Mouse (Mus musculus) layer of hippocampus, adult 11-12 months (tissue): ENCODE data around the gene Cyb5rl.
"Not testable (repeated sequence)": the region's sequence is repeated elsewhere in the genome, so short reads cannot be mapped to it uniquely, and the experiment has no call there.

Experiments used
- DNase-seq: peaks from one replicate; pipeline ENCODE4 v3.0.0; 2022; ENCODE audit warnings: low spot score

Cyb5rl gene

DNA sequence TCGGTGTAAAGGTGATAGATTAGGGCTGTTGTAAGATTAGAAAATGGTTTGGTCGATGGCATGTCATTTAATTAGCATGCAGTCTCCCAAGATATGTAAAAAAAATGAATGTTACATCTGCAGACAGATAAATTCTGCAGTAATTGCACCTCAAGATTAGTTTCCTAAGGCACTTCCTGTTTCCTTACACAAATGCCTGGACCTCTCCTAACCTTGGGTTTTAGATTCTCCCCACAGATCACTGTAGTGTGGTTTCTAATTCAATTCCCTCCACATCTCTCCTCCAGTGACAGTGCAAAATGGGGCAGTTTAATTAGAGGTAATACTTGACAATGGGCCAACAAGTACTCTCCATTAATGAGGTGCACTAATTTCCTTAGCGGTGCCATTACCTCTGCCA lies 3.6 kb upstream of the Cyb5rl start:
- no peak for DNase-seq

DNA sequence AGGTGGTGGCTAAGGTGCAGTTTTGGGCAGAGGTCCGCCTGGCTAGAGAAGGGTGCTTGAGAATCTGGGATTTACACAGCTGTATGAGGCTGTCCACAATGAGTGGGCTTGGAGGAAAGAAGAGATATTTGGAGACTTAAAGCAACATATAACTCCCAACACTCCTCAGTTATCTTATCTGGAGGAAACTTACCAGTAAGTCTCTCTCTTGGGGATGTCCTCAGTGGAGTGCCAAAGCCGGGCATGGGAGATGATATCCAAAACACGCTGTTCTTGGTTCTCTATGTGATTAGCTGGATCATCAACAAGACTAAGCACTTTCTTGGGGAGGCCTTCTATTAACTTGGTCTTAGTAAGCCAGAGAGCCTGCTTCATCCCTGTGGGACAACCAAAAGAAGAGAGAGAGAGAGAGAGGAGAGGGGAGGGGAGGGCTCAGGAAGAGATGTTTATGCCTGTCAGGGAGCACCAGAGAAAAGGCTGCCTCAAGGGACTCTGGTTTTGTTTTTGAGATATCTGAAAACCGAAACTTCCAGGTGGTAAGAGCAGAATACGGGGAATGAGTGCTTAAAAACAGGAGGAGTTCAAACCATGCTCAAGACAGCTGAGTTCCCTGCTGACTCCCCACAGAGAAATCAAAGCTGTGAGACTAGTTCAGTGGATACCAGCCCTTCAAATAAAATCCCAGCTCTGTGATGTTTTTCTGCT lies 2.2 kb upstream of the Cyb5rl start:
- DNase-seq, result no peak

DNA sequence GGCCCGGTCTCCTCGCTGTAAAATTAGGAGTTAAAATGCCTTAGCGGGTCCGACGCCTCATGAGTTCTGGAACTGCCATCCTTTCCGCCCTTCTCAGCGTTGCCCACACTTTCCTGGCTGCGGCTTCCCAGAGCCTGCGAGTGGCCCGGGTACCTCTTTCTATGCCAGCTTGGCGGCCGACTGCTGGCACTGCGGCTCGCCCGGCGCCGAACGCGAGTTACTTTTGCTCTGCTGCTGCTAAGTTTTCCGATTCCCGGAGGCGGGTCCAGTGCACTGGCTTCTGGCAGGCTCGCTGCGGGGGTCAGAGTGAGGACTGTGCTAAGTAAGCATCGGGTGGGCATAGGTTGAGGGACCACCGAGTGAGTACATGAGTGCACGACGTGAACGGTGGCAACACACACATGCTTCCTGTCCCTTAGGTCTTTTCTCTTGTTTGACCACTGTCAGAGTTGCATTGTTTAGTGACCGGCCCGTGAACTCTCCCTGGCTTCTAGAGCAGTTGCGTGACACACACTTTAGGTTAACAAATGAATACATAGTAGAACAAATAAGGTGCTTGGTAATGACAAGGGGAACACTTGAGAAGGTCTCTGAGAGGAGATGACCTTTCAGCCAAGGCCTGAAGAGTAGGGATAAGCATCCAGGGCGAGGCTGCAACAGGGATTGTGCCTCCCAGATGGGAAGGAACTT lies 508 bp downstream of the Cyb5rl start:
- no peak for DNase-seq

DNA sequence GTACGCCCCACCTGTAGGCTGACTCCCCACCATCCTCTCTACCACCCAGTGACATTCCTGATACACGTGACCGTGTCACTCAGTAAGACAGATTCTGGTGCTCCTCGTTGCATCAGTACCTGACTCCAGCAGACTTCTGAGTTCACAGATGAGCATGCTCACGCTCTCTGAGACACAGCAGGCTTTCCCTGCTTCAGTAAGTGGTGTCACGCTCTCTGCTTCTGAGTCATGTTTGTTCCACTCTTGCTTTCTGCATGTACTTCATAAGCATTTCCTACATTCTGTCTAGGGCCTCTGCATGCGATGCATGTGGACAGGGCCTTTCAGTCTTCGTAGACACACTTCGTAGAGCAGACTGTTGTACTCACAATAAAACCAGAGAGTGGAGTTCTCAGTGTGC lies 5.6 kb downstream of the Cyb5rl start:
- no peak for DNase-seq

DNA sequence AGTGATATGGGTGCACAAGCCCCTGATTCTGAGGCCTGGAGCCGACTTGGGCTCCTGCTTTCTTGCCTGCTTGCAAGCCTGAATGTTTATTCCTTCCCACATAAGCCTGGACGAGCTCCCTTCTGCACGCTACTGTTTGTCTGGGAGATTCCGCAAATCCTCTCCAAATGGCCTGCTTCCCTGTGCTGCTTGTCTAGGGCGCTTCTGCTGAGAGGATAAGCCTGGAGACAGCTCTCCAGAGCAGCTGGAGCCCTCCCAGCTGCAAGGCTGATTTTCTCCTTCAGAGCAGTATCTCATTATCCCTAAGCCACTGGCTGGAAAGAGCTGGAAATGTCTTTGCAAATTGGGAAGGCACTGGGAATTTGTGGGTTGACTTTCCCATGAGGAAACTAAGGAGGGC lies 8.7 kb downstream of the Cyb5rl start:
- no peak for DNase-seq

DNA sequence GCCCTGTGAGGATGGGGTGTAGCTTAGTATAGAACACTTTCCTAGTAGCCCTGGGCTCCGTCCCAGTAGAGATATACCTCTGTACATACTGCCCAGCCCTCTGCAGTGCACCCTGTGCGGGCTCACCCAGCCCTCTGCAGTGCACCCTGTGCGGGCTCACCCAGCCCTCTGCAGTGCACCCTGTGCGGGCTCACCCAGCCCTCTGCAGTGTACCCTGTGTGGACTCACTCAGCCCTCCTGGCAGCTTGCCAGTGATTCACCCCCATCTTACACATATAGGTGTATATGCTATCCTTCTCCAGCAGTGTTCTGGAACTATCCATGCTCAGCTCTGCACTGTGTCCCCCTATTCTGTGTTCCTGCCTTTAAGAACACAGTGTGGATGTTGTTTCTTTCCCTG lies 12.1 kb downstream of the Cyb5rl start:
- DNase-seq, result no peak

DNA sequence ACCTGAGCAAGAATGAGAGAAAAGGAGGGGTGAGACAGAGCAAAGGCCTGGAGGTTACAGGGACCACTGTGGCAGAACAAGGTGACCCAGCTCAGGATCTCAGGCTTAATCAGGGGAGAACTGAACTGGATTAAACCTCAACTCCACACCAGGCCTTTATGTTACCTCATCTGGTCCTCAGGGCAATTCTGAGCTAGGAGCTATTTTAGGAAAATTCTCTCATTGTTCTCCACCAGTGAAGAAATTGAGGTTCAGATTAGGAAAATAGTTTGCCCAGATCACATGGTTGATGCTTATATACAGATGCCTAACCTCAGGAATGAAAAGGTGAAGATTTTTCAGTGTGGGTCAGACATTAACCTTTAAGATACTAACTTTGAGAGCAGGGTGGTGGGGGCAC lies 12.9 kb downstream of the Cyb5rl start:
- no peak for DNase-seq

DNA sequence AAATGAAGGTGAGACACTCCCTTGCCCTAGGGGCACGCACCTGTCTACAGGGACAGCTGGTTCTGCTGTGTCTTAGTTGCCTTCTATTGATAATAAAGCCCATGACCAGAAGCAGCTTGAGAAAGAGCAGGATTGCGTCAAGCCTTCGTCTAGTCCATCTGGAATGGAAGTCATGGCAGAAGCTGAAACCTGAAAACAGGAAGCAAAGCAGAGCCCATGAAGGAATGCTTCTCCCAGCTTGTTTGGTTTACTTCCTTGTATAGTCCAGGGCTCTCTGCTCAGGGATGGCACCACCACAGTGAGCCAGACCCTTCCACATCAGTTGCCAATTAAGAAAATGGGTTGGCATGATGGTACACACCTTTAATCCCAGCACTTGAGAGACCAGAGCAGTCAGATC lies 15.4 kb downstream of the Cyb5rl start:
- DNase-seq, result no peak

DNA sequence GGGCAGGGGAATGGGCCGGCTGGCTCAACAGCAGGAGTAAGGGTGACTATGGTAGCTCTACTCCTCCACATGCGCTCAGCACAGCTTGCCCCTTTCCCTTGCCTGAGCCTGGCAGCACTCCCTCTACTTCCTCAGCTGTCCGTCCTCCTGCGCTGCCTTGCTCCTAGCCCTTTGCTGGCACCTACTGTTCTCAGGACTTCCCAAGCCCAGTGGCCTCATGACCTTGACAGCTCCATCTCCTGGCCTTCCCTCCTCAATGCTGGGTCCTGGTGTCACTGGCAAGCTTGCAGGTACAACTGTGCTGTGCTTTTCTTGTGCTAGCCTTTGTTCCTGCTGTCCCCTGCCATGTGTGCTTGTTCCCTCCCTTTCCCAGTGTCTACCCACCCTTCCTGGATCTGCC lies 16.3 kb downstream of the Cyb5rl start:
- DNase-seq, result no peak

DNA sequence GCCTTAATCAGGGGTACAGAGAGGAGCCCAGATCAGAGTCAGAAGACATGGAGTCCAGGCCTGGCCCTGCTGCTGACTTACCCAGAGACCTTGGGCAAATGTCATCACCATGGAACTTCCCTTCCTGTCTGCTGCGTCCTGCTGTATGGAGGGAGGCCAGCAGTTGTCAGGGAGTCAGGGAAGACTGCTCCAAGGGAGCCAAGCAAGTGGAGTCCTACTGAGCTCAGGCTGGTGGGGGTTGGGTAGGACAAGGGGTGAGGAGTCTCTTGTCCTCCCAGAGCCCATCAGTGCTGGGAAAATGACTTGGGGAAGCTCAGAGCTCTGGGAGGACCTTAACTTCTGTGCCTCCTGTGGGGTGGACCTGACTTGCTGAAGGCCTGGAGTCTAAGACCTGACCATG lies 17.6 kb downstream of the Cyb5rl start:
- DNase-seq, result no peak

DNA sequence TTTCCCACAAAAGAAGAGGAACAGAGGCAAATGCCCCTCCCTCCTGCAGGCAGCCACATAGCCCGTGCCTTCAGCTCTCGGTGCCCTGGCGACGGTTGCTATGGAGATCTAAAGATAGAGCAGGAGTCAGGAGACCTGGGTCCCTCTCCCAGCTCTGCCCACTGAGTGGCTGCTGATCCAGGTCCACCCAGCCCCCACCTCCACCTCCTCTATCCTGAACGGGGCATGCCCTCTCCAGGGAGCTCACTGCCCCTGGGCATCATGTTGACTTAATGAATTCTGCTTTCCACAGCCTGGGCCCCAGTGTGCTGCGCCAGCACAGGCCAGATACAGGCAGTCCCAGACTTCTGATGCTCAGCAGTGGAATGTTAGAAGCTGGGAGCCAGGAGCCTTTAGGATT lies 18.1 kb downstream of the Cyb5rl start:
- DNase-seq, result peak; percentile 79

DNA sequence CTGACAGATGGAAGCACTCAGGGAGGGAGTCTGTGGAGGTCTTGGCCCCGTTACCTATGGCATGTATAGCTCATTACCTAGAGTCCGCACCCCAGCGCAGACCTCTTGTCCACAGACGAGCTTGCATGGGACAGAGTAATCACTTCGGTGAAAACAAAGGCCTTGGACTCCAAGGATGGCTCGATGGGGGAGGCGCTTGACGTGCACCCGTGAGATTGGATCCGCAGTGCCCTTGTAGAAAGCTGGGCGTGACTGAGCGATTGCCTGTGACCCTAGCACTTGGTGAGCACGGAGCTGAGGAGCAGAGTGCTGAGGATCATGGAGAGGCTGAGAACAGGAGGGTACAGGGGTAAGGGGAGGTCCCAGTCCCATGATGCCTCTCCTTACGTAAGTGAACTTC lies 24.9 kb downstream of the Cyb5rl start:
- DNase-seq, result no peak

DNA sequence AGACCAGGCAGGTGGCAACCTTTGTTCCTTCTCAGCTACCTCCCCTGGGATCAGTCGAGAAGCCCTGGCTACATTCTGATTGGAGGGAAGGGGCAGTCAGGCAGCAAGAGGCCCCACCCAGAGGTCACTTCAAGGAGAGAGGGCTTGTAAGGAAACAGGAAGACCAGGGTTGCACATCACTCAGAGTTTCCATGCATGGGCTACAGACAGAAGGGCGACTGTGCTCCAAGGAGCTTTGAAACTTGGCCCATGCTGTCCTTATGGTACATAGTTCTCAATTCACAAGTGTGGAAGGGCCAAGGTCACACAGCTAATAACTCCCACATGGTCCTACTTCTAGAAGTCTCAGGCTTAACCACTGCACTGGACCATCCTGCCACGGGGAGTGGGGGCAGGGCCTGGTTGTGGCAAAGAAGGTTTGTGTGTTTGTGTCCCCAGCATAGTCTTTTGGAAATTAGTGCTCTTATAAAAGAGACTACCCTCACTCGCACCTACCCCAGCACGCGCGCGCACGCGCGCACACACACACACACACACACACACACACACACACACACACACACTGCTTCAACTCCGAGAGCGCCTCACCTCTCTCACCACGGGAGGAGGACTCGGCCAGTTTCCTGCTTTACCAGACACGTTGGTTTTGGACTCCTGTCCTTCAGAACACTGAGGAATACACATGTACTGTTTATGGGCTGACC lies 27.8 kb downstream of the Cyb5rl start:
- no peak for DNase-seq

DNA sequence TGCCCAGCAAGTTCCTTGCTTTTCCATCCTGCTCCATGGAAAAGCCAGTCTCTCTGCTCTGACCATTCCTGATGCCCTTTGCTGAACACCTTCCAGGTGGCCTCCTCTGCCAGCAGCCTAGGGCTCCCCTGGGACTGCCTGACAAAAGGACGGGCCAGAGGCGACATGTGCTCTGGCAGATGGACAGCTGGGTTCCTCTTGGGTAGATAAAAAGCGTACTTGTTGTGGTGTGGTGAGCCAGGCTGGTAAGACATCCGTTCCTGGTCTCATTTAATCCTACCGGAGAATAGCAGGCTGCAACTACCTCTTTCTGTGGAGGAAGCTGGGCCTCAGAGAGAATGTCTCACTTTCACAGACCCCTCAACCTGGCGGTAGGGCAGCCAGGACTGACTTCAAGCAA lies 29.3 kb downstream of the Cyb5rl start:
- DNase-seq, result no peak

DNA sequence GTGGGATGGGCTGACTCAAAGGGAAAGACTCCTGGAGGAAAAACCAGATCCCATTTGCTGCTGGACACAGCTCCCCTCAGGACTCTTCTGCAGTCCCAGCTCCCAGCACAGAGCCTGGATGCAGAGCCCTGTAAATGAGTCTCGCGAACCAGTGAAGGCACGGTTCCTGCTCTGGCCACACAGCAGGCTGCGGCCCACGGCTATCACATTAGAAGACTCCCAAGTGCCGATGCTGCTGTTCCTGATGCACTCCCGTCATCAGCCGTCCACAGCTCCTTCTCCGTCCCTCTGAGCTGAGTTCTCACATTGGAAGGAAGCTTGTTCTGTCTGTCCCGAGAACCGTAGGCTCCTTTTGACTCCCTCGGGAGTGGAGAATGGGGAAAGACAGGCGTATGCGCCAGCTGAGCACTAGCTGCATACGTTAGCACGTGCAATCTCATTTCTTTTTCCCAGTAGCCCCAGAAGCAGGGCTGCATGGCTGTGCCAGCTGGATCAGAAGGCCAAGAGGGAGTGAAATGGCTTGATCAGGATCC lies 30.1 kb downstream of the Cyb5rl start, which contains the start of gene Cdcp2:
TSS of gene Cdcp2 (plus strand) at position 51 of the 533 bp plus-strand sequence.
- DNase-seq, result no peak

DNA sequence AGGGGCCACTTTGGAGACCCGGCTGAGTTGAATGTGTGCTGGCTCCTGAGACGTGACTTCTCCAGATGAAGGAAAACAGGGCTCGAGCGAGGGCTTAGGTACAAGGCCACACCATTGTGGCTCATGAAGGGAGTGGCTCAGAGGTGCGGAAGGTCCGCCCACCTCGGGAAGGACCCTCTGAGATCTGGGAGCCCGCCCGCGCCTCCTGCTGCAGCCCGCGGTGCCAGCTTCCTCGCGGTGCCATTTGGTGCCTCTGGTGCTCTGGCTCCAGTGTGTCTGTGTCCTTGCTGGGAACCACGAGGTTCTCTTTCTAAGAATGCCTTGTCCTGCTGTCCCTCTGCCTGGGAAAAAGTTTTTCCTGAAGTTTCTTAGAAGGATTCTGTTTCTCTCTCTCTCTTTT lies 31.1 kb downstream of the Cyb5rl start:
- DNase-seq, result no peak

DNA sequence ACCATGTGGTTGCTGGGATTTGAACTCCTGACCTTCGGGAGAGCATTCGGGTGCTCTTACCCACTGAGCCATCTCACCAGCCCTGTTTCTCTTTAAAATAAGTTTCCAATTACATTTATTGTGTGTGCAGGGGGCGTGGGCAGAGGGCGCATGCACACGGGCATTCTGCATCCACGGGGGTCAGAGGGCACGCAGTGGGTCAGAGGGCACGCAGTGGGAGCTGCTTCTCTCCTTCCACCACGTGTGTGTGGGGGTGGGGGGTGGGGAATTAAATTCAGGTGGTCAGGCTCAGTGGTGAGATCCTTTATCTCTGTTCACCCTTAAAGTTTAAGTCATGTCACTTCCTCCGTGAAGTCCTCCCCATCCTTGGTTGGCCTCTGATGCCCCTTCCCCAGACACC lies 31.6 kb downstream of the Cyb5rl start:
- no peak for DNase-seq

DNA sequence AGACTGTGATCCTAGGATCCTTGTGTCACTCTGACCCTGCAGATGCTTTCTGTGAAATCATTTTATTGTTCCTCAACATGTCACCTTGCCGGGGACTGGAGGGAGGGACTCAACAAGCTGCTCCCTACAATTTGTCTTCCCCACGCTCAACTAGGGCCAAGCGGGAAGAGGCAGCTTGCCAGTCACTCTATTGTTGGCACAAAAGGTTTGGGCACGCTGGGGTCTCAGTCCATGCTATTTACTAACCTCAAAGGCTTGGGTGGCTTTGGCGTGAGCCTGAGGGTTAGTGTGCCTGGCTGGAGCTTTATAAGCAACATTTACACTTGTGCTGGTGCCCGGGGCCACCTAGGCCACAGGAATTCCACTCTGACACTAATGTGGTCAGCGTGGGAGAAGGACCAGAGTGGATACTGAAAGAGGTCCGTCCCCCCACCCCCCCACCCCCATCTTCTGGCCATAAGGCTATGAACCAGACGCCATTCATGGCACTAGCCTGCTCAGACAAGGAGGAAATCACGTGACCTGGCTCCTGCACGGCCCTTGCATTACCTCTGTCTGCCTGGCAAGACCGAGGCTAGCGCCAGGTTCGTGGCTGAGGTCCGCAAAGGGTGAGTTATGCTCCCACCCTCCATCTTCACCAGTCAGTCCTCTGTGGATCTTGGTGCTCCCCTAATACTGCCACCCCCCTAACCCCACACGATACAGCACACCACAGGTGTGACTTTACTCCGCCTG lies 32.2 kb downstream of the Cyb5rl start:
- DNase-seq, result no peak

DNA sequence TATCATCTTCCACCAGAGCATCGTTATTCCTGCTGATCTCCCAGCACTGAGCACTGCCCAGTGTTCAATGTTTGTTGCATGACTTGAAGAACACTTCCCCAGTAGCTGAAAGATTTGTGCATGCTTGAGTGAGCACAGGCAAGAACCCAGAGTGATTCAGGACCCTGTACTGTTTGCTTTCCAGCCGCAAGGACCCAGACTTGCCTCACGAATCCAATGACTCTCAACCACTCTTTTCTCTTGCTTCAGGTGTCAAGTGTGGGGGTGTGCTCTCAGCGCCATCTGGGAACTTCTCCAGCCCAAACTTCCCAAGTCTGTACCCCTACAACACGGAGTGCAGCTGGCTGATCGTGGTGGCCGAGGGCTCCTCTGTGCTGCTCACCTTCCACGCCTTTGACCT lies 35.4 kb downstream of the Cyb5rl start:
- no peak for DNase-seq

DNA sequence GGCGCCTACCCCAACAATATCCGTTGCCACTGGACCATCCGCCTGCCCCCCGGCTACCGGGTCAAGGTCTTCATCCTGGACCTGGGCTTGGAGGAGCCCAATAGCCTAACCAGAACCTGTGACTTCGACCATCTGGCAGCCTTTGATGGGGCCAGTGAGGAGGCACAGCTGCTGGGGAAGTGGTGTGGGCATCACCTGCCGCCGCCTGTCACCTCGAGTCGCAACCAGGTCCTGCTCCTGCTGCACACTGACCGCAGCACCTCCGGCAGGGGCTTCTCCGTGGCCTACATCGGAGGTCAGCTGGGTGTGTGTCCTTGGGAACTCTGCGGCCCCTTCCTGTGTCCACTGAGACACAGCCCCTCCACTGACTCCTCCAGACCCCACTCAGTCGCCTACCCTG lies 40.0 kb downstream of the Cyb5rl start:
- no peak for DNase-seq

DNA sequence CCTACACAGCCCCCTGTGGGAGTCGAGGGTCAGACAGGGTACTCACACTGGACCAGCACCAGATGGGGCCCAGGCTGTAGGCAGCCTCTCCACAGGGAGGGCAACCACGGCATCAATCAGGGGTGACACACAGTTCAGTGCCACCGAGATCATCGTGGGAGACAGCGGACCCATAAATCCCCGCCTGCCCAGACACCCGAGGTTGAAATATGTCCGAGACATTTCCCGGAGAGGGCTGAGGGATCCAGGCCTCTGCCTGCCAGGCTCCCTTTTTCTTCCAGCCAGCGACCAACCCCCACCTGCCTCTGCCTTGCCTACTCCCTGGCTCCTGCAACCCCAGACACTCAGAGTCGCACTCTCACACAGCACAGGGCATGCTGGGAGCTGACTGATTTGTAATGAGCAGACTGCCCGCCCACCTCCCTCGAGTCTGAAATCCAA lies 41.5 kb downstream of the Cyb5rl start:
- no peak for DNase-seq

DNA sequence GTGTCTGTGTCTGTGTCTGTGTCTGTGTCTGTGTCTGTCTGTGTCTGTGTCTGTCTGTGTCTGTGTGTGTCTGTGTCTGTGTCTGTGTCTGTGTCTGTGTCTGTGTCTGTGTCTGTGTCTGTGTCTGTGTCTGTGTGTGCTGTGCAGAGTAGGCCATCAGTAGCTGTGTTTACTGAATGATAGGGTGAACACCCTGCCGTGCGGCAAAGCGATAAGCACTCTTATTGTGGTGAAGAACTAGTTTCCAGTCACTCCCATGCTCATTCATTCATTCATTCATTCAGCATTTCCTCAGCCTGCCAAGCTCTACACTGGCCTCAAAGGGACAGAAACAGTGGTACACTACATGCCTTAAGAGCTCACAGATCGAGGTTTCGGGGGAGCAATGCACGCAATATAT lies 42.4 kb downstream of the Cyb5rl start:
- not testable (repeated sequence) for DNase-seq
